Mouse (Mus musculus): Measurements from ENCODE around the gene Zbtb40. TPM values are rescaled to one million over a fixed set of nuclear protein-coding genes. Genes with fewer than 3 reads are reported as not detected.

Gene Zbtb40
- total and polyA plus RNA-seq, 2 experiments from 2014 or later, result 0.87 to 6.2 TPM

DNA sequence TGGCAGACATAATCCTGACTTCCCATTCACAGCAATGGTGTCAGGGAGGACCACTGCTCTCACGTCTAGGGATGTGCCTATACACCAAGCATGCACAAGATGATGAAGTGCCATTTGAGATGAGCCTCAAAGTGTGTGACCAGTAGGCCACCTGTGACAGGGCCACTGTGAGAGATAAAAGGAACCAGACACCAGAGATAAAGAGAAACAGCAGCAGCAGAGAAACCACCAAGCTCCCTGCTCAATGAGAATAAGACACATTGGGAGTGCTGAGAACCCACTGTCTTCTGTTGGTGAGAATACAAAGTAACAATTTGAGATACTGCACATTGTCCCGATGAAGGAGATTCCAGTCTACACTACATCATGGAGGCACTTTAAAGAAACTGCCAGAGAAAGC, 23.5 kb downstream of the Zbtb40 start:
- no peak for DNase-seq
- no peak overlapping the region for H3K9ac ChIP-seq
- no peaks in the 10 kb centered on the region; the same call in 1 of the 2 replicates for H3K4me1 ChIP-seq (ENCODE audit: insufficient read depth)
- no peak overlapping the region for H3K4me3 ChIP-seq (ENCODE audit: low read depth, low read length)
- H3K9me3 ChIP-seq (ENCODE audit: low read length), result no peaks in the 10 kb centered on the region
- no peak for TF ChIP-seq CTCF (IDR thresholded peaks at IDR 0.05; ENCODE audit: low read depth)
- H3K27me3 ChIP-seq (ENCODE audit: insufficient read depth, low read length), result no peaks in the 10 kb centered on the region
- H3K36me3 ChIP-seq (ENCODE audit: insufficient read depth), result no peaks in the 10 kb centered on the region
- H3K4me2 ChIP-seq (ENCODE audit: low read depth), result no peak overlapping the region
- H3K27ac ChIP-seq (ENCODE audit: low read depth, low read length), result no peak overlapping the region
- 86% methylated on average over 2 of the region's 2 CpGs for WGBS
- no peak for ATAC-seq

DNA sequence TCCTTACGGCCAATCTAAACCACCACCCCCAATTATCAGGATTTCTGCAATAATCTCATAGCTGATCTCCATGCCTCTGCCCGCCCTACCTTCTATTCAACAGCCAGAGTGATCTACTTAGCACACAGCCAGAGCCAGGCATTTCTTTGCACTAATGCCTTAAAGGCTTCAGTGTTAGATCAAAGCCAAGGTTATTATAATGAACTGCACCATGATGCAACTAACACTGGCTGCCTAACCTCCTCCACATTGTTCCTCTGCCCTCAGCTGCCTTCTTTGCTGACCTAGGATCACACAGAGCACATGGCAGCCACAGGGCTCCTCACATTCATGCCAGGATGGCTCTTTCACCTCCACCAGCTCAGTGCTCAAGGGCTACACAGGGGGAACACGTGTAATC, 28.5 kb downstream of the Zbtb40 start:
- Histone ChIP-seq H3K36me3 (ENCODE audit: insufficient read depth) (peaks cover 7% of the 10 kb centered on the region; the same call in 1 of the 2 replicates), H3K4me2 (ENCODE audit: low read depth) (no peak overlapping the region), H3K9me3 (ENCODE audit: low read length) (no peaks in the 10 kb centered on the region), H3K4me1 (ENCODE audit: insufficient read depth) (no peaks in the 10 kb centered on the region), H3K27me3 (ENCODE audit: insufficient read depth, low read length) (no peaks in the 10 kb centered on the region), H3K9ac (no peak overlapping the region), H3K4me3 (ENCODE audit: low read depth, low read length) (no peak overlapping the region), H3K27ac (ENCODE audit: low read depth, low read length) (no peak overlapping the region)
- WGBS, result 29% methylated on average over 3 of the region's 3 CpGs
- TF ChIP-seq CTCF (IDR thresholded peaks at IDR 0.05; ENCODE audit: low read depth), result no peak
- ATAC-seq, result no peak
- DNase-seq, result no peak

DNA sequence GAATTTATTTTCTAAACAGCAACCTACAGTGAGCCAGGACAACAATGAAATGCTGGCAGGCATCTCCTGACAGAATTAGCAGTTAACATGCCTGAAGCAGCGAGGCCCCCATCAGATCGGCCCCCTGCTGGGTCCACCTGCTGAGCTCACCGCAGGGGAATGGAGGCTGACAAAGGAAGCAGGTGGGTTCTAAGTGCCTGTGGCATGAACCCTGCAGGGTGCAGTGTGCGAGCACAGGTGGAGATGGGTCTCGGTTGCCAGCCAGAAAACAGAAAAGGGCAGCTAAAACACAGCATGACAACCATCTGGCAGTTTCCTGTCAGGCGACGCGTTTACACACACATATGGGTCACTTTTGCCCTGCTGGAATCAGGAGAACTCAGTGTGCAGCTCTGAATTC, 32.7 kb downstream of the Zbtb40 start:
- peaks cover 7% of the 10 kb centered on the region; the same call in 1 of the 2 replicates for H3K36me3 ChIP-seq (ENCODE audit: insufficient read depth)

DNA sequence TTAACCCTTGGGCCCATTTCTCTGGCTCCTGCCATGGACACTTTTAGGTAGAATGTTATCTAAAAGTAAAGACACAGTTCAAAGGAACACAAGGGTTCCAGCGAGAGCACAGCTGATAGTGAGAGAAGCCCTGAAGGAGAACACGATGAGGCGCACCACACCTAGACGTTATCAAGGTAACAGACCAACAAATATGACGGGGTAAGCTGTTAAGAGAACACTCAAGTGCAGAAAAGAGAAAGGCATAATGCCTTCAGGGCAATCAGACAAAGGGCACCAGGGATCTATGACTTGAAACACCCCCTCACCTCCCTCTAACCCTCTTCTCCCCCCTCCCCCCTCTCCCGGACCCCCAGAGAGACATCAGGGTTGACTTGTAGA, 33.1 kb downstream of the Zbtb40 start:
- TF ChIP-seq CTCF (IDR thresholded peaks at IDR 0.05; ENCODE audit: low read depth), result no peak
- Histone ChIP-seq H3K4me2 (ENCODE audit: low read depth) (no peak overlapping the region), H3K9me3 (ENCODE audit: low read length) (no peaks in the 10 kb centered on the region), H3K27ac (ENCODE audit: low read depth, low read length) (no peak overlapping the region), H3K4me3 (ENCODE audit: low read depth, low read length) (no peak overlapping the region), H3K4me1 (ENCODE audit: insufficient read depth) (no peaks in the 10 kb centered on the region), H3K9ac (no peak overlapping the region), H3K36me3 (ENCODE audit: insufficient read depth) (peaks cover 7% of the 10 kb centered on the region; the same call in 1 of the 2 replicates), H3K27me3 (ENCODE audit: insufficient read depth, low read length) (no peaks in the 10 kb centered on the region)
- ATAC-seq (no peak), DNase-seq (no peak)
- 73% methylated on average over 6 of the region's 6 CpGs for WGBS

More for the DNA sequence above, 32.7 kb downstream of the Zbtb40 start:
- Histone ChIP-seq H3K27ac (ENCODE audit: low read depth, low read length) (no peak overlapping the region), H3K4me2 (ENCODE audit: low read depth) (no peak overlapping the region), H3K9ac (no peak overlapping the region), H3K4me1 (ENCODE audit: insufficient read depth) (no peaks in the 10 kb centered on the region), H3K27me3 (ENCODE audit: insufficient read depth, low read length) (no peaks in the 10 kb centered on the region), H3K9me3 (ENCODE audit: low read length) (no peaks in the 10 kb centered on the region), H3K4me3 (ENCODE audit: low read depth, low read length) (no peak overlapping the region)
- ATAC-seq (peak; percentile 48), DNase-seq (peak; percentile 42)
- no peak for TF ChIP-seq CTCF (IDR thresholded peaks at IDR 0.05; ENCODE audit: low read depth)
- 25% methylated on average over 8 of the region's 8 CpGs for WGBS

DNA sequence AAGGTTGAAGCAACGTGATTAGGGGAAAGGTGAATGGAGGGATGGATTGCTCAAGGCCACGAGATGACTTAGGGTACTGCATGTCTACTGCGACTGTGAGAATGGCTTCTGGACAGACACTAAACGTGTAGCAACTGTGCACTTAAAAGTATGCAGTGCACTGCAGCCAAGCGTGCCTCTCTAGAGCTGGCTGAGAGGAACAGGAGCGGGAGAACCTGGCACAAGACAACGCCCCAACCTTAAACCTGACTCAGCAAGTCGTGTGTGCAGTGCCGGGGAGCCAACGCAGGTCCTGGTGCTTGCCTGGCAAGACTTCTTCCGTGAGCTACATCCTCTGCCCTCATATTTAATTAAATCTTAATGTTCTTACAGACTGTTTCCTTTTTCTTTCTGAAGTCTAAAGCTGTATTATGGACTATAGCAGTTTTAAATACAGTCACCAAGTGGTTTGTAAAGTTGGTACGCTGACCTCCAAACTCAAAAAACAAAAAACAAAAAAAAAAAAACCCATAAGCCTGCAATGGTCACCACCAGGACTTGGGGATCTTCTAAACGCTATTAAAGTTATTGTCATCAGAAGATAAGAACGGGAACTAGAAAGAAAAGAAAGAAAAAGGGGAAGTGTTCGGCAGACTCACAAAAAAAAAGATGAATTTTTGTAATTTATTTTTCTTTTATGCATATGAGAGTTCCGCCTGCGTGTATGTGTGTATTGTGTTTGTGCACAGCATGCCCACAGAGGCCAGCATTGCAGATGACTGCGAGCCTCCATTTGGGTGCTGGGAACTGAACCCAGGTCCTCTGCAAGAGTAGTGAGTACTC, 33.7 kb downstream of the Zbtb40 start:
- TF ChIP-seq CTCF (IDR thresholded peaks at IDR 0.05; ENCODE audit: low read depth), result no peak
- Histone ChIP-seq H3K36me3 (ENCODE audit: insufficient read depth) (peaks cover 7% of the 10 kb centered on the region; the same call in 1 of the 2 replicates), H3K4me3 (ENCODE audit: low read depth, low read length) (no peak overlapping the region), H3K9ac (no peak overlapping the region), H3K4me2 (ENCODE audit: low read depth) (no peak overlapping the region), H3K27ac (ENCODE audit: low read depth, low read length) (no peak overlapping the region), H3K9me3 (ENCODE audit: low read length) (no peaks in the 10 kb centered on the region), H3K4me1 (ENCODE audit: insufficient read depth) (no peaks in the 10 kb centered on the region), H3K27me3 (ENCODE audit: insufficient read depth, low read length) (no peaks in the 10 kb centered on the region)
- WGBS, result 77% methylated on average over 18 of the region's 18 CpGs
- DNase-seq (no peak), ATAC-seq (no peak)

DNA sequence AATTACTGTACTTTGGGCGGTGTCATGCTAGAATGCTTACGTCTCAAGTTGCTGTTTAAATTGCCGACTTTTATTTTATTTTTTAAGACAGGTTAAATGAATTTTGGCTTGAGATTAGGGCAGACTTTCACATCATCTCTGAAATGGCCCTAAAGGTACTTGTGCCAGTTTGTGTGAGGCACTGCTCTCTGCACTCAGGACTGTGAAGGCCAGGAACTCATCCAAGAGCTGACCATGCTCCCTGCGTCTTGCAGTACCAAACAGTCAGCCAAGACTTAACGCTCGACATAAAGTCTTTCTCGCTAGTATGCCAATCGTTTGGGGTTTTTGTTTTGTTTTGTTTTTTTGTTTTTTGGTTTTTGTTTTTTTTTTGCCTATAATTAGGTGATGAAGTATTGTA, 34.5 kb downstream of the Zbtb40 start:
- WGBS, result 76% methylated on average over 8 of the region's 8 CpGs
- Histone ChIP-seq H3K36me3 (ENCODE audit: insufficient read depth) (peaks cover 7% of the 10 kb centered on the region; the same call in 1 of the 2 replicates), H3K4me1 (ENCODE audit: insufficient read depth) (no peaks in the 10 kb centered on the region), H3K9ac (no peak overlapping the region), H3K27me3 (ENCODE audit: insufficient read depth, low read length) (no peaks in the 10 kb centered on the region), H3K4me2 (ENCODE audit: low read depth) (no peak overlapping the region), H3K27ac (ENCODE audit: low read depth, low read length) (no peak overlapping the region), H3K4me3 (ENCODE audit: low read depth, low read length) (no peak overlapping the region), H3K9me3 (ENCODE audit: low read length) (no peaks in the 10 kb centered on the region)
- no peak for TF ChIP-seq CTCF (IDR thresholded peaks at IDR 0.05; ENCODE audit: low read depth)
- ATAC-seq (no peak), DNase-seq (no peak)

DNA sequence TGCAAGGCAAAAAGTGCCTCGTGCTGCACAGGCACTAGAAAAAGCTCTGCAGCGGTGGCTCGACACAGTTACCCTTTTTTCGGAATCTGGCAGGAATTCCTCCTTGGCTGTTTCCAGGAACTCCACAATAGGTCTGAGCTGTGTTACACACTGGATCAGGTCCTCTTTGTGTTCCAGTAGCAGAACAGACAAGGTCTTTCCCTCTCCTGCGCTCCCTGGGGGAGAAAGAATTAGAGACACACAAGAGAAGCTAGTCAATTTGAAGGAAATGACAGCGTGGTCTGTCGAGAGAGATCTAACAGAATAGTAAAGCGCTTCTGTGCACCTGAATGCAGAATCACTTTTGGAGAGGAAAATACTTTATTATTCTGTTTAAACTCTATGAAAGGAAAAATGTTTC, 41.6 kb downstream of the Zbtb40 start:
- Histone ChIP-seq H3K4me3 (ENCODE audit: low read depth, low read length) (no peak overlapping the region), H3K27ac (ENCODE audit: low read depth, low read length) (no peak overlapping the region), H3K9ac (no peak overlapping the region), H3K27me3 (ENCODE audit: insufficient read depth, low read length) (no peaks in the 10 kb centered on the region), H3K4me1 (ENCODE audit: insufficient read depth) (no peaks in the 10 kb centered on the region), H3K4me2 (ENCODE audit: low read depth) (no peak overlapping the region), H3K9me3 (ENCODE audit: low read length) (no peaks in the 10 kb centered on the region), H3K36me3 (ENCODE audit: insufficient read depth) (no peaks in the 10 kb centered on the region)
- TF ChIP-seq CTCF (IDR thresholded peaks at IDR 0.05; ENCODE audit: low read depth), result 0 out of 2 replicates have a peak, but pooled peaks have one; percentile 4
- ATAC-seq, result no peak
- 54% methylated on average over 8 of the region's 8 CpGs for WGBS
- no peak for DNase-seq

All from forebrain, postnatal 0 days (tissue).